Mouse (Mus musculus): ENCODE data around the gene Mink1. TPM values are rescaled to one million over a fixed set of nuclear protein-coding genes. Genes with fewer than 3 reads are reported as not detected.
"Not testable (repeated sequence)": the region's sequence is repeated elsewhere in the genome, so short reads cannot be mapped to it uniquely, and the experiment has no call there.

The Mink1 gene
- total RNA-seq, 2 experiments from 2014 or later: 411 to 445 TPM

DNA sequence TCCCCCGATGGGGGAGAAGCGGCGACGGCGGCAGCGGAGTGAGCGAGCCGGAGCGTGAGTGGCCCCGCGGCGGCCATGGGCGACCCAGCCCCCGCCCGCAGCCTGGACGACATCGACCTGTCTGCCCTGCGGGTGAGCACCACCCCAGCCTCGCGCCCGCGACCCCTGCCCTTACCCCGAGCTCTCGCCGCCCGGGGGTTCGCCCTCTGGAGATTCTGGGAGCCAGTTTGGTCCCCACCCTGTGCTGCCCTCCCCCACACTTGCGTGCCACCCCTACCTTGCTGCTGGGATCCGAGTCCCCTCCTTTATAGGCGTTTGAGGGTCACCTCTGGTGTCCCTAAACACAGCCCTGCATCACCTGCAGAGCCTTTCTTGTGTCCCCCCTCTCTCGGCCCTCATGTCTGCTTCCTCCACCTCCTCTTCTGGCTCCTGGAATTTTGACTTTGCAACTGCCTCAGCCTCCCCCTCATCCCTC lies 351 bp downstream of the Mink1 start:
- TF ChIP-seq CTCF (IDR thresholded peaks at IDR 0.05): no peak
- no peak for DNase-seq (ENCODE audit: extremely low spot score in 1 of 2, low spot score in 2 of 2)
- peak overlapping the region; percentile 98 for H3K27ac ChIP-seq
- H3K4me3 ChIP-seq: peak overlapping the region; percentile 100
- intact Hi-C loops (cut with DNase I): loop anchor here (2.0 kb wide), 2 partner anchors 22 to 38 kb away; partner anchors contain the start of genes Pld2 and Psmb6

DNA sequence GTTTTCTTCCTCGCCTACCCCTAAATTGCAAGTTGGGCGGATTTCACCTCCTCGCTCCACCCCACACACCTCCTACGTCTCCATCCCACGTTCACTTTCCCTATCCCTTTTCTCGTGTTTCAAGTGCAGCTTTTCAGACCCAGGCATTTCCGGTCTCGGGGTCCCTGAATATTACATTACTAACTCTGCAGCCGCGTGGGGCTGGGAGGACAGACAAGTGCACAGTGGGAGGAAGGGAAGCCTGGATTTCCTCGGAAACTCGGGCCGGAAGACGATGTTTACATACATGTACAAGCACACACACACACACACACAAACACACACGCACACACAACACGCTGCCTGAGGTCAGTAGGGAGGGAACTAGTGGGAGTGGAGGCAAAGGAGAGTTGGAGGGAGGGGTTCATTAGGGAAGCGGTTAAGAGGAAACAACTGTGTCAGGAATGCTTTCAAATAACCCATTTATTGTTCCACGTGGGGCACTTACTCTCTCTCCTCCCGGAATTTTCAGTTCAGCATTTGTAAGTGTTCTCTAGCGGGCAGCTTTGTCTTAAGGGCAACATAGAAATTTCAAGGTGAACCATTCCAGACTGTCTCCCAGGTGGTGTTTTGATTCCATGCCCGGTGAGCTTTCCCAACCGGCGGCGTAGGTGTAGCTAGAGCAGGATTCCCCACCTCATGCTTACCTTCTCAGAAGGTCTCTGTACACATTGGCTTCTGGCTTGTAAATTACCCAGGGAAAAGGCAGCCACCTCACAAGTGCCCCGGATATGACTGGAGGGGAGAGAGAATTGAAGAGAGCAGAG lies 992 bp downstream of the Mink1 start:
- TF ChIP-seq CTCF (IDR thresholded peaks at IDR 0.05): no peak
- H3K27ac ChIP-seq: peak overlapping the region; percentile 98
- intact Hi-C loops (cut with DNase I): loop anchor here (2.0 kb wide), 3 partner anchors 21 to 39 kb away; partner anchors contain the start of genes Pld2 and Psmb6
- peak in 1 of 2 experiments; percentile 41 for DNase-seq (ENCODE audit: extremely low spot score in 1 of 2, low spot score in 2 of 2)
- peak overlapping the region; percentile 100 for H3K4me3 ChIP-seq

DNA sequence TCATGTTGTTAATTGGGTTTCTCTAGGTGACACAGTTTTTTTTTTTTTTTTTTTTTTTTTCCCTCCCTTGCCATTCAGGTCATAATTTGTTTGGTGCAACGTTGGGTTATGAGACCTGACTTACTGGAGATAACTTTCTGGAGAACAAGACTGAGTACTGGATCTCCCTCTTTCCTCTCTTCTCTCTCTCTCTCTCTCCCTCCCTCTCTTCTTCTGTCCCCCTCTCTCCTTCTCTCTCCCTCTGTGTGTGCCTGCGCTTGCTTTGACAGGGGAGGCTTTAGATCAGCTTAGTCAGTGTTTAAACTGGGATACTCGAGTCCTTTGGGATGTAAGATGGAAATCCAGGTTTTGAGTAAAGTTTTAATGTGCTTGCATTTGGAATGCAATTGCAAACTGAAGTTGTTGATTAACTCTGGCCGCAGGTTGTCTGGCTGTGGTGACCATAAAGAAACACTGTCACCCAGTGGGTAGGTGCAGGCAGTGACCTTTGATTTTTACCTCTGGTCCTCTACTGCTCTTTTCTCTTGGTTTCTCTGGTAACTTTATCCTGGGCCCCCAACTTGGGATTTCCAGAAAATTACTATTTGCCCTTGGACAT lies 1.7 kb downstream of the Mink1 start:
- peak overlapping the region; percentile 100 for H3K4me3 ChIP-seq
- no peak overlapping the region; the same call in 1 of the 2 replicates for H3K27ac ChIP-seq
- no peak for DNase-seq (ENCODE audit: extremely low spot score in 1 of 2, low spot score in 2 of 2)
- intact Hi-C loops (cut with DNase I): loop anchor here (2.0 kb wide), 1 partner anchor 20 kb away; no protein-coding TSS in a partner anchor
- TF ChIP-seq CTCF (IDR thresholded peaks at IDR 0.05): no peak

DNA sequence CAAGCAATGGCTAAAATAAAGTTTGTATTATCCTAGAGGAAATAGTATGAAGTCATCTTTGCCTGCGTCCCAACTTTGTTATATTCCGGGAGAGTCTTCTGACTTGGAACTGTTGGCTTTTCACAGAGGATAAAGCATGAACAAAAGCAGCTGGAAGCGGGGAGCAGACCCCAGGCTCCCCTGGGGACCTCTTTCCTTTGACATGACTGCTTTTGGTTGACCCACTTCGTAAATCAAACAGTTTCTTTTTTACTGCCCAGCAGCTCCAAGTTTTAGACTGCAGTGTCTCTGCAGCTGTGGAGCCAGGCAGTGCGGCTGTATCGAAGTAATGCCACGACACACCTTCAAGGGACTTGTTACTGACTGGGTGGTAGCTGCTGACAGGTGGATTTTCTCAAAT lies 3.9 kb downstream of the Mink1 start:
- intact Hi-C loops (cut with DNase I): no loop called here
- no peak overlapping the region for H3K4me3 ChIP-seq
- DNase-seq (ENCODE audit: extremely low spot score in 1 of 2, low spot score in 2 of 2): no peak
- no peak for TF ChIP-seq CTCF (IDR thresholded peaks at IDR 0.05)
- H3K27ac ChIP-seq: peak overlapping the region; percentile 33

DNA sequence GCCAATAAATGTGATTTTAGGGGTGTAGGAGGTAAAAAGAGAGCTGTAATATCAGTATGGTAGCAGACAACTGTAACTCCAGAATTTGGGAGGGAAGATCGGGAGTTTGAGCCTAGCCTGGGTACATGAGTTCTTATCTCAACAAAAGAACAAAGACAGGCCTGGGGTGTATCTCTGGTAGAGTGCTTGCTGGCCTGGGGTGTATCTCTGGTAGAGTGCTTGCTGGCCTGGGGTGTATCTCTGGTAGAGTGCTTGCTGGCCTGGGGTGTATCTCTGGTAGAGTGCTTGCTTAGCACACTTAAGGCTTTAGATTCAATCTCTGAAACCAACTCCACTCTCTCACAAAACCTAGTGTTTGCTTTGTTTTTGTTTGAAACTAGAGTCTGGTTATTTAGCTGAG lies 7.9 kb downstream of the Mink1 start:
- intact Hi-C loops (cut with DNase I); H3K27ac ChIP-seq; H3K4me3 ChIP-seq; DNase-seq (ENCODE audit: extremely low spot score in 1 of 2, low spot score in 2 of 2): not testable (repeated sequence)

DNA sequence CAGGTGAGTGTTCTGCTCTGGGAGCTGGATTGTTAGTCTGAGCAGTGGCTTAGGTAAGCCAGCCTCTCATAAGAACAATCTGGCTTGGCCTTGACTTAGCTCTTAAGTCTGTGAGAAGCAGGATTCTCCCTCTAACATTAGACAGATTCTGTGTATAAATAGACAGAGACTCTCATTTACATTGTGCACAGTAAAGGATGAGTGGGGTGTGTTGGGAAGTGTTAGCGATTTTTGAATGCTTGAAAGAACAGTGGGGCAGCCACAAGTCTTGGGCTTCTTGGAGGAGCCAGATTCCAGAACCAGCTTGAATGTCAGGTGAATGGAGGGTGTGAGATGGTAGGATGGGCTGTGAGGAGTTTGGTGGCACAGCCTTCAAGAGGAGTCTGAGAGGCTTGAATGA lies 9.0 kb downstream of the Mink1 start:
- Histone ChIP-seq H3K27ac (peak overlapping the region; percentile 40), H3K4me3 (no peak overlapping the region)
- intact Hi-C loops (cut with DNase I): no loop called here
- no peak for TF ChIP-seq CTCF (IDR thresholded peaks at IDR 0.05)
- no peak for DNase-seq (ENCODE audit: extremely low spot score in 1 of 2, low spot score in 2 of 2)

DNA sequence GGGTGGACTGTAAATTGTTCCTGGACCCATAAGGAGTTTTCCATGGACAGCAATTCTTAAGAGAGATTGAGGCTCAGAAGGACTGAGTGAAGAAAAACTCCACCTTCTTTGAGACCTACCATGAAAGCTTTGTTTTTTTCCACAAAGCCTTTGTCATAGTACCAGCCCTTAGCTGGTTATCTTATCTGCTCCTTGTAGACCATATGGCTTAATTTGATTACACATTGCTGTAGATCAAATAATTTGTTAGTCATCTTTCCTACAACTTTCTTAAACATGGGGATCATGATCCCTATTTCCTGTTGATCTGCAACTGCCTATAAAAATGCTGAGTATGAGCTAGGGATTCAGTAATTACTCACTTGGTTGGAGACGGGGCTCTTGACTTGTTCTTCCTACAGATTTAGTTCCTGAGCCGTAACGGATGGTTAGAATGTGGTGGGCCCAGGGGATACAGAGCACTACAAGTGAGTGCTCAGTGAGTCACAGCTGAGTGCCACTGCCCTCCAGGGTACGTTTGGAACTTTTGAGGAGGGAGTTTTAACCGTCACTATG lies 9.7 kb downstream of the Mink1 start:
- Histone ChIP-seq H3K27ac (peak overlapping the region; percentile 40), H3K4me3 (no peak overlapping the region)
- no peak for DNase-seq (ENCODE audit: extremely low spot score in 1 of 2, low spot score in 2 of 2)
- intact Hi-C loops (cut with DNase I): no loop called here
- TF ChIP-seq CTCF (IDR thresholded peaks at IDR 0.05): no peak

DNA sequence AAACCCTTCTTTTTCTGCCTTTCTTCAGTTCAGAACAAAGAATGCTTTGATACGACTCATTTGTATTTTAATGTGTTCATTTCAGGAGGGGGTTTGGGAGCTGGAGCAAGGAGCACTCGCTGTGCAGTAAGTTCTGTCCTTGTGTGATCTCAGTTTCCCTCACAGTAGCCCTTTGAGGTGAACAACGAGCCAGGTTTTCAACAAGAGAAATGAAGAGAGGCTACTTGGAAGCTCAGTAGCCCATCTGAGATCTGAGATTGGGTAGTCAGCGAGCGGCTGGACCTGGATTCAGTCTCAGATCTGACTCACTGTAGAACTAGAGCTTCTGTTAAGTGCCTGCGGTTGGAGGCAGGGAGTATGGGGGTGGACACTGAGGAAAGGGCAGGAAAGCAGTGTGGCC lies 11.2 kb downstream of the Mink1 start:
- intact Hi-C loops (cut with DNase I): no loop called here
- peak overlapping the region; percentile 64; the same call in 1 of the 2 replicates for H3K27ac ChIP-seq
- no peak for TF ChIP-seq CTCF (IDR thresholded peaks at IDR 0.05)
- no peak overlapping the region for H3K4me3 ChIP-seq
- no peak for DNase-seq (ENCODE audit: extremely low spot score in 1 of 2, low spot score in 2 of 2)

DNA sequence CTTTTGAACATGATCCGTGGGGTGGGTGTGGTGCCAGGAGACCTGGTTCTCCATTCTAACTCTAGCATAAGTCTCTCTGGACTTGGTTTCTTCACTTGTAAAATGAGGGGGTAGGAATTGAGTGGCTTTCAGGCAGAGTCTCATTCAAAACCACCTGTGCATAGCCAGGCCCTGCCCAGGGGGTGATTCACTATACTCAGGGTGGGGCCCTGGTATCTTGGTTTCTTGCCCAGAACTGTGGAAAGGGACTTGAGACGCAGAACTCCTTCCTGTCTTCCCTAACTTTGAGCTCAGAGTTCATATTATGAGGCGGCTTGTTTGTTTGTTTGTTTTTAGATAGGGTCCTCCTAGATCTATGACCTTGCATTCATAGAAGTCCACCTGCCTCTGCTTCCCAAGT lies 14.5 kb downstream of the Mink1 start:
- DNase-seq (ENCODE audit: extremely low spot score in 1 of 2, low spot score in 2 of 2): no peak
- TF ChIP-seq CTCF (IDR thresholded peaks at IDR 0.05): no peak
- intact Hi-C loops (cut with DNase I): no loop called here
- Histone ChIP-seq H3K27ac (no peak overlapping the region), H3K4me3 (no peak overlapping the region)

DNA sequence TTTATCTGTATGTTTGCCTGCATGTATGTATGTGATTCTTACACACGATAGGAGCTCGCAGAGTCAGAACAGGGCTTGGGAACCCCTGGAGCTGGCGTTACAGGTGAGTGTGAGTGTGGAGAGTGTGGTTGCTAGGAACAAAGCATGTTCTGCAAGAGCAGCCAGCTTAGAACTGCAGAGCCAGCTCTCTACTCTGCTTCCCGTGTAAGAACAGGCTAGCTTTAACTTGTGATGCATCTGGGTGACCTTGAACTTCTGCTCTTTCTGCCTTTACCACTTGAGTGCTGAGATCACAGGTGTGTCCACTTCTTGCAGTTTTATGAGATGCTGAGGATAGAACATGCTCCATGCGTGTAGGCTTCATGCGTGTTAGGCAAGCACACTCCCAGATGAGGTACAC lies 16.3 kb downstream of the Mink1 start:
- H3K4me3 ChIP-seq: no peak overlapping the region
- peak overlapping the region; percentile 3; the same call in 1 of the 2 replicates for H3K27ac ChIP-seq
- no peak for TF ChIP-seq CTCF (IDR thresholded peaks at IDR 0.05)
- no peak for DNase-seq (ENCODE audit: extremely low spot score in 1 of 2, low spot score in 2 of 2)
- intact Hi-C loops (cut with DNase I): no loop called here

DNA sequence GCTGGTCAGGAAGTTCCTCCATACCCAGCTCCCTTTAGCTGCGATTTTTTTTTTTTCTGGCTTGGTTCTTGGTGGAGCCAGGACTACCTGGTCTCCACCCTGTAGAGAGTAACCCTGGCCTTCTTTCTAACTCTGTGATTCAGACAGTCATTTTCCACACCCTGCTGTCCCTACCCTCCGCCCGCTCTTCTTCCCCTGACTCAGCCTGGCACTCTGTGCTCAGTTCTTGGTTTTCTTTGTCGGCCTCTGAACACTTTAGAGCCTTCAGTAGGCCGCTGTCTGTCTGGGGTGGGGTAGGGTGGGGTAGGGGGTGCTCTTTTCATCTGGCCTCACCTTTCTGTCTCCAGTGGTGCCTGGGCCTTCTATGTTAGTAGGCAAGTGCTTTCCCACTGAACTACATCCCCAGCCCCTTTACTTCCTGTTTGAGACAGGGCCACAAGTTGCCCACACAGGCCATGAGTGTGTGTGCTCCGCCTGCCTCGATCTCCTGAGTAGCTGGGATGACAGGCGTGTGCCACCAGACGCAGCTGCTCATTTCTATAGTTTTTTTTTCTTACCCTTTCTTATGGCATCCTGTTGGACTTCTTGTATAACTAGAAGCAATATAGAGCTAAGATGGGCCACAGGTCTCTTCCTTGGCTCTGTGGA lies 17.2 kb downstream of the Mink1 start:
- intact Hi-C loops (cut with DNase I): no loop called here
- DNase-seq (ENCODE audit: extremely low spot score in 1 of 2, low spot score in 2 of 2): no peak
- peak overlapping the region; percentile 72 for H3K27ac ChIP-seq
- no peak for TF ChIP-seq CTCF (IDR thresholded peaks at IDR 0.05)
- no peak overlapping the region for H3K4me3 ChIP-seq

DNA sequence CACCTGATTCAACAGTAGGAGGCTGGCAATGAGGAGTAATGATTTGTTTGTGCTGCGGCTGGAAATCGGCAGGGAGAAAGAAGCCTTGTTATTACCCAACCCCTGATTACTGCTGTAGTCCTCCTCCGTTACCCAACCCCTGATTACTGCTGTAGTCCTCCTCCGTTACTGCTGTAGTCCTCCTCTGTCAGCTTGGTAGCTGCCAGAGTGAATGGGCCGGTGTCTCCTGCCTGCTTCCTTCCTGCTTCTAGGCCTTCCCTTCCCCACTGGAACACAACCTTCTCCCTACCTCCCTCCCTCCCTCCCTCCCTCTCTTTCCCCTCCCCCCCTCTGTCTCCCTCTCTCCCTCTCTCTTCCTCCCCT lies 17.7 kb downstream of the Mink1 start:
- Histone ChIP-seq H3K4me3 (no peak overlapping the region), H3K27ac (peak overlapping the region; percentile 72)
- DNase-seq (ENCODE audit: extremely low spot score in 1 of 2, low spot score in 2 of 2): no peak
- no peak for TF ChIP-seq CTCF (IDR thresholded peaks at IDR 0.05)
- intact Hi-C loops (cut with DNase I): no loop called here

Data from left cerebral cortex, adult 2 months (tissue).